Mouse (Mus musculus): Measurements from ENCODE around the gene Gm21962.

GRCm38 (mm10) chr3:137642568-137642967 is 28.8 kb upstream of the Gm21962 start:
- TF ChIP-seq CTCF (IDR thresholded peaks at IDR 0.05; ENCODE audit: control insufficient read depth, insufficient read depth, low read length) (no peak), POLR2A (IDR thresholded peaks at IDR 0.05; ENCODE audit: borderline replicate concordance, control insufficient read depth, low read depth, low read length) (no peak)
